Mouse (Mus musculus): Measurements from ENCODE around the gene Gm13287. TPM values are rescaled to one million over a fixed set of nuclear protein-coding genes. Genes with fewer than 3 reads are reported as not detected.

The Gm13287 gene
- polyA plus RNA-seq, 1 experiment from 2014 or later: not detected

Other genes with a start within 250 kb of the Gm13287 start
- not detected for gene Ifna15, start 245.0 kb upstream of the Gm13287 start, polyA plus RNA-seq (2014; fragmentation: Illumina TruSeq; extraction: RNeasy Lipid Tissue Mini Kit (QIAGEN cat#74804); ENCODE audit: low read depth, low replicate concordance)
- not detected for gene Ifna14, start 231.5 kb upstream of the Gm13287 start, polyA plus RNA-seq (2014; fragmentation: Illumina TruSeq; extraction: RNeasy Lipid Tissue Mini Kit (QIAGEN cat#74804); ENCODE audit: low read depth, low replicate concordance)
- gene Ifna9, start 210.9 kb upstream of the Gm13287 start, polyA plus RNA-seq (2014; fragmentation: Illumina TruSeq; extraction: RNeasy Lipid Tissue Mini Kit (QIAGEN cat#74804); ENCODE audit: low read depth, low replicate concordance): not detected
- gene Ifna12, start 199.9 kb upstream of the Gm13287 start, polyA plus RNA-seq (2014; fragmentation: Illumina TruSeq; extraction: RNeasy Lipid Tissue Mini Kit (QIAGEN cat#74804); ENCODE audit: low read depth, low replicate concordance): not detected
- gene C87499, start 168.8 kb upstream of the Gm13287 start, polyA plus RNA-seq (2014; fragmentation: Illumina TruSeq; extraction: RNeasy Lipid Tissue Mini Kit (QIAGEN cat#74804); ENCODE audit: low read depth, low replicate concordance): not detected
- gene Ifna13, start 158.8 kb upstream of the Gm13287 start, polyA plus RNA-seq (2014; fragmentation: Illumina TruSeq; extraction: RNeasy Lipid Tissue Mini Kit (QIAGEN cat#74804); ENCODE audit: low read depth, low replicate concordance): not detected
- not detected for gene Ifna16, start 126.3 kb upstream of the Gm13287 start, polyA plus RNA-seq (2014; fragmentation: Illumina TruSeq; extraction: RNeasy Lipid Tissue Mini Kit (QIAGEN cat#74804); ENCODE audit: low read depth, low replicate concordance)
- gene Ifna2, start 119.3 kb upstream of the Gm13287 start, polyA plus RNA-seq (2014; fragmentation: Illumina TruSeq; extraction: RNeasy Lipid Tissue Mini Kit (QIAGEN cat#74804); ENCODE audit: low read depth, low replicate concordance): not detected
- gene Ifnab, start 111.9 kb upstream of the Gm13287 start, polyA plus RNA-seq (2014; fragmentation: Illumina TruSeq; extraction: RNeasy Lipid Tissue Mini Kit (QIAGEN cat#74804); ENCODE audit: low read depth, low replicate concordance): not detected
- not detected for gene Gm26566, start 81.4 kb upstream of the Gm13287 start, polyA plus RNA-seq (2014; fragmentation: Illumina TruSeq; extraction: RNeasy Lipid Tissue Mini Kit (QIAGEN cat#74804); ENCODE audit: low read depth, low replicate concordance)
- 192 TPM for gene Klhl9, start 80.8 kb upstream of the Gm13287 start, polyA plus RNA-seq (2014; fragmentation: Illumina TruSeq; extraction: RNeasy Lipid Tissue Mini Kit (QIAGEN cat#74804); ENCODE audit: low read depth, low replicate concordance)
- not detected for gene Gm13271, start 48.4 kb upstream of the Gm13287 start, polyA plus RNA-seq (2014; fragmentation: Illumina TruSeq; extraction: RNeasy Lipid Tissue Mini Kit (QIAGEN cat#74804); ENCODE audit: low read depth, low replicate concordance)
- not detected for gene Gm13283, start 43.1 kb upstream of the Gm13287 start, polyA plus RNA-seq (2014; fragmentation: Illumina TruSeq; extraction: RNeasy Lipid Tissue Mini Kit (QIAGEN cat#74804); ENCODE audit: low read depth, low replicate concordance)
- not detected for gene Gm13290, start 29.4 kb upstream of the Gm13287 start, polyA plus RNA-seq (2014; fragmentation: Illumina TruSeq; extraction: RNeasy Lipid Tissue Mini Kit (QIAGEN cat#74804); ENCODE audit: low read depth, low replicate concordance)
- gene Gm13289, start 26.3 kb upstream of the Gm13287 start, polyA plus RNA-seq (2014; fragmentation: Illumina TruSeq; extraction: RNeasy Lipid Tissue Mini Kit (QIAGEN cat#74804); ENCODE audit: low read depth, low replicate concordance): not detected
- not detected for gene Gm13272, start 23.4 kb upstream of the Gm13287 start, polyA plus RNA-seq (2014; fragmentation: Illumina TruSeq; extraction: RNeasy Lipid Tissue Mini Kit (QIAGEN cat#74804); ENCODE audit: low read depth, low replicate concordance)
- not detected for gene Ifnz, start 21.1 kb upstream of the Gm13287 start, polyA plus RNA-seq (2014; fragmentation: Illumina TruSeq; extraction: RNeasy Lipid Tissue Mini Kit (QIAGEN cat#74804); ENCODE audit: low read depth, low replicate concordance)
- gene Gm13276, start 17.5 kb upstream of the Gm13287 start, polyA plus RNA-seq (2014; fragmentation: Illumina TruSeq; extraction: RNeasy Lipid Tissue Mini Kit (QIAGEN cat#74804); ENCODE audit: low read depth, low replicate concordance): not detected
- not detected for gene Gm13277, start 14.6 kb upstream of the Gm13287 start, polyA plus RNA-seq (2014; fragmentation: Illumina TruSeq; extraction: RNeasy Lipid Tissue Mini Kit (QIAGEN cat#74804); ENCODE audit: low read depth, low replicate concordance)
- not detected for gene Gm13278, start 11.7 kb upstream of the Gm13287 start, polyA plus RNA-seq (2014; fragmentation: Illumina TruSeq; extraction: RNeasy Lipid Tissue Mini Kit (QIAGEN cat#74804); ENCODE audit: low read depth, low replicate concordance)
- not detected for gene Gm13275, start 8.8 kb upstream of the Gm13287 start, polyA plus RNA-seq (2014; fragmentation: Illumina TruSeq; extraction: RNeasy Lipid Tissue Mini Kit (QIAGEN cat#74804); ENCODE audit: low read depth, low replicate concordance)
- gene Gm13279, start 5.9 kb upstream of the Gm13287 start, polyA plus RNA-seq (2014; fragmentation: Illumina TruSeq; extraction: RNeasy Lipid Tissue Mini Kit (QIAGEN cat#74804); ENCODE audit: low read depth, low replicate concordance): not detected
- gene Gm13285, start 3.6 kb upstream of the Gm13287 start, polyA plus RNA-seq (2014; fragmentation: Illumina TruSeq; extraction: RNeasy Lipid Tissue Mini Kit (QIAGEN cat#74804); ENCODE audit: low read depth, low replicate concordance): not detected
- gene Gm13288, start 2.3 kb downstream of the Gm13287 start, polyA plus RNA-seq (2014; fragmentation: Illumina TruSeq; extraction: RNeasy Lipid Tissue Mini Kit (QIAGEN cat#74804); ENCODE audit: low read depth, low replicate concordance): not detected
- not detected for gene Ifna7, start 13.0 kb downstream of the Gm13287 start, polyA plus RNA-seq (2014; fragmentation: Illumina TruSeq; extraction: RNeasy Lipid Tissue Mini Kit (QIAGEN cat#74804); ENCODE audit: low read depth, low replicate concordance)
- not detected for gene Ifna11, start 16.7 kb downstream of the Gm13287 start, polyA plus RNA-seq (2014; fragmentation: Illumina TruSeq; extraction: RNeasy Lipid Tissue Mini Kit (QIAGEN cat#74804); ENCODE audit: low read depth, low replicate concordance)
- not detected for gene Ifna6, start 24.2 kb downstream of the Gm13287 start, polyA plus RNA-seq (2014; fragmentation: Illumina TruSeq; extraction: RNeasy Lipid Tissue Mini Kit (QIAGEN cat#74804); ENCODE audit: low read depth, low replicate concordance)
- not detected for gene Ifna5, start 32.3 kb downstream of the Gm13287 start, polyA plus RNA-seq (2014; fragmentation: Illumina TruSeq; extraction: RNeasy Lipid Tissue Mini Kit (QIAGEN cat#74804); ENCODE audit: low read depth, low replicate concordance)
- not detected for gene Ifna4, start 38.6 kb downstream of the Gm13287 start, polyA plus RNA-seq (2014; fragmentation: Illumina TruSeq; extraction: RNeasy Lipid Tissue Mini Kit (QIAGEN cat#74804); ENCODE audit: low read depth, low replicate concordance)
- not detected for gene Ifna1, start 46.8 kb downstream of the Gm13287 start, polyA plus RNA-seq (2014; fragmentation: Illumina TruSeq; extraction: RNeasy Lipid Tissue Mini Kit (QIAGEN cat#74804); ENCODE audit: low read depth, low replicate concordance)
- not detected for gene Ifne, start 76.9 kb downstream of the Gm13287 start, polyA plus RNA-seq (2014; fragmentation: Illumina TruSeq; extraction: RNeasy Lipid Tissue Mini Kit (QIAGEN cat#74804); ENCODE audit: low read depth, low replicate concordance)